Mouse (Mus musculus): ENCODE data around the gene Agpat1. TPM values are rescaled to one million over a fixed set of nuclear protein-coding genes. Genes with fewer than 3 reads are reported as not detected.

Agpat1 gene
- polyA plus RNA-seq (2012; rRNA removed): 150 and 223 TPM in 2 replicates
- polyA plus RNA-seq (2014; fragmentation: Nextera tagmentation; extraction: Ambion mirVana): 53.3 and 55.4 TPM in 2 replicates

- WGBS: 0% methylated on average over 35 of the region's 35 CpGs
- Histone ChIP-seq H3K4me2 (replicated peaks; ENCODE audit: low read depth, low read length, severe bottlenecking) (peak within 1 kb of the TSS; percentile 92), H3K9ac (ENCODE audit: low read depth, low read length, severe bottlenecking) (peak within 1 kb of the TSS; percentile 88), H3K4me1 (ENCODE audit: control insufficient read depth, insufficient read depth, low read length) (peaks cover 26% of the 10 kb centered on the region), H3K9me3 (ENCODE audit: control insufficient read depth, low read length) (no peaks in the 10 kb centered on the region), H3K36me3 (ENCODE audit: control insufficient read depth, insufficient read depth, low read length) (peaks cover 30% of the 10 kb centered on the region), H3K4me3 (replicated peaks; ENCODE audit: low read length) (peak within 1 kb of the TSS; percentile 95), H3K27me3 (ENCODE audit: control insufficient read depth, insufficient read depth, low read length) (no peaks in the 10 kb centered on the region), H3K27ac (replicated peaks; ENCODE audit: low read depth, low read length) (peak within 1 kb of the TSS; percentile 71)
- ATAC-seq (ENCODE audit: low FRiP score, low read depth): peak; percentile 89
- no peak for TF ChIP-seq POLR2A (IDR thresholded peaks at IDR 0.05; ENCODE audit: borderline replicate concordance, extremely low read depth, insufficient read depth, insufficient read length)
- DNase-seq (ENCODE audit: low spot score): peak; percentile 100
These were observed at the start of gene Agpat1 for GRCm38 (mm10) chr17:34604061-34604508. Agpat1 (plus strand) TSS chr17:34604262.

- no peak overlapping the region for H3K4me3 ChIP-seq (replicated peaks; ENCODE audit: low read length)
- ATAC-seq (ENCODE audit: low FRiP score, low read depth) (no peak), DNase-seq (ENCODE audit: low spot score) (peak; percentile 40)
- H3K4me1 ChIP-seq (ENCODE audit: control insufficient read depth, insufficient read depth, low read length): no peaks in the 10 kb centered on the region
- 26% methylated on average over 5 of the region's 5 CpGs for WGBS
- H3K9me3 ChIP-seq (ENCODE audit: control insufficient read depth, low read length): no peaks in the 10 kb centered on the region
- H3K36me3 ChIP-seq (ENCODE audit: control insufficient read depth, insufficient read depth, low read length): no peaks in the 10 kb centered on the region
- no peak overlapping the region for H3K9ac ChIP-seq (ENCODE audit: low read depth, low read length, severe bottlenecking)
- no peak overlapping the region for H3K27ac ChIP-seq (replicated peaks; ENCODE audit: low read depth, low read length)
- H3K27me3 ChIP-seq (ENCODE audit: control insufficient read depth, insufficient read depth, low read length): no peaks in the 10 kb centered on the region
- H3K4me2 ChIP-seq (replicated peaks; ENCODE audit: low read depth, low read length, severe bottlenecking): no peak overlapping the region
- no peak for TF ChIP-seq POLR2A (IDR thresholded peaks at IDR 0.05; ENCODE audit: borderline replicate concordance, extremely low read depth, insufficient read depth, insufficient read length)
These were observed 48.6 kb upstream of the Agpat1 start for GRCm38 (mm10) chr17:34555483-34555882.

DNA sequence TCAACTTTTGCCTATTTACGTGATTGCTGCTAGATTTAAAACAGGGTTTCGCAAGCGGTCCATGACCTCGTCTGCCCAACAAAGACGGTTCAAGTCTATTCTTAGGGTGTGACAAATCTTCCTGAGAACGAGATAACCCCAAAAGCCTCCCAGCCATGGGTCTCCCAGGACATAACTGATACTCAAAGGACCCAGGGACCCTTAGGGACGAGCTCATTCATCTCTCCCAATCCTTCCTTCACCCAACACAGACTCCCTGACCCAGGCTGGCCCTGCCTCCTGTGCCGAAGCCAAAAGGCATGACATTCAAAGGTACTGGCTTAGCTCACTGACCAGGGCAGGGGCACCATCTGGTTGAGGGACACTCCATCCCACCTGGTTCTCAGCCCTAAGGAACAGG is 47.7 kb upstream of the Agpat1 start:
- ATAC-seq (ENCODE audit: low FRiP score, low read depth) (no peak), DNase-seq (ENCODE audit: low spot score) (no peak)
- Histone ChIP-seq H3K4me2 (replicated peaks; ENCODE audit: low read depth, low read length, severe bottlenecking) (no peak overlapping the region), H3K9me3 (ENCODE audit: control insufficient read depth, low read length) (no peaks in the 10 kb centered on the region), H3K36me3 (ENCODE audit: control insufficient read depth, insufficient read depth, low read length) (no peaks in the 10 kb centered on the region), H3K4me3 (replicated peaks; ENCODE audit: low read length) (no peak overlapping the region), H3K9ac (ENCODE audit: low read depth, low read length, severe bottlenecking) (no peak overlapping the region), H3K4me1 (ENCODE audit: control insufficient read depth, insufficient read depth, low read length) (no peaks in the 10 kb centered on the region), H3K27me3 (ENCODE audit: control insufficient read depth, insufficient read depth, low read length) (no peaks in the 10 kb centered on the region), H3K27ac (replicated peaks; ENCODE audit: low read depth, low read length) (no peak overlapping the region)
- 80% methylated on average over 8 of the region's 8 CpGs for WGBS
- no peak for TF ChIP-seq POLR2A (IDR thresholded peaks at IDR 0.05; ENCODE audit: borderline replicate concordance, extremely low read depth, insufficient read depth, insufficient read length)

- Histone ChIP-seq H3K27ac (replicated peaks; ENCODE audit: low read depth, low read length) (no peak overlapping the region), H3K4me1 (ENCODE audit: control insufficient read depth, insufficient read depth, low read length) (no peaks in the 10 kb centered on the region), H3K4me2 (replicated peaks; ENCODE audit: low read depth, low read length, severe bottlenecking) (no peak overlapping the region), H3K9me3 (ENCODE audit: control insufficient read depth, low read length) (no peaks in the 10 kb centered on the region), H3K27me3 (ENCODE audit: control insufficient read depth, insufficient read depth, low read length) (no peaks in the 10 kb centered on the region), H3K9ac (ENCODE audit: low read depth, low read length, severe bottlenecking) (no peak overlapping the region), H3K4me3 (replicated peaks; ENCODE audit: low read length) (no peak overlapping the region), H3K36me3 (ENCODE audit: control insufficient read depth, insufficient read depth, low read length) (no peaks in the 10 kb centered on the region)
- TF ChIP-seq POLR2A (IDR thresholded peaks at IDR 0.05; ENCODE audit: borderline replicate concordance, extremely low read depth, insufficient read depth, insufficient read length): no peak
- WGBS: 43% methylated on average over 11 of the region's 11 CpGs
- no peak for DNase-seq (ENCODE audit: low spot score)
- no peak for ATAC-seq (ENCODE audit: low FRiP score, low read depth)
These were observed 46.7 kb upstream of the Agpat1 start for GRCm38 (mm10) chr17:34557411-34557810.

GRCm38 (mm10) chr17:34559116-34559515 is 44.9 kb upstream of the Agpat1 start:
- no peak overlapping the region for H3K4me2 ChIP-seq (replicated peaks; ENCODE audit: low read depth, low read length, severe bottlenecking)
- H3K4me3 ChIP-seq (replicated peaks; ENCODE audit: low read length): no peak overlapping the region
- H3K9me3 ChIP-seq (ENCODE audit: control insufficient read depth, low read length): no peaks in the 10 kb centered on the region
- peaks cover 4% of the 10 kb centered on the region for H3K4me1 ChIP-seq (ENCODE audit: control insufficient read depth, insufficient read depth, low read length)
- H3K27me3 ChIP-seq (ENCODE audit: control insufficient read depth, insufficient read depth, low read length): no peaks in the 10 kb centered on the region
- DNase-seq (ENCODE audit: low spot score) (no peak), ATAC-seq (ENCODE audit: low FRiP score, low read depth) (no peak)
- no peaks in the 10 kb centered on the region for H3K36me3 ChIP-seq (ENCODE audit: control insufficient read depth, insufficient read depth, low read length)
- H3K27ac ChIP-seq (replicated peaks; ENCODE audit: low read depth, low read length): no peak overlapping the region
- no peak overlapping the region for H3K9ac ChIP-seq (ENCODE audit: low read depth, low read length, severe bottlenecking)
- 83% methylated on average over 7 of the region's 7 CpGs for WGBS
- TF ChIP-seq POLR2A (IDR thresholded peaks at IDR 0.05; ENCODE audit: borderline replicate concordance, extremely low read depth, insufficient read depth, insufficient read length): no peak

DNA sequence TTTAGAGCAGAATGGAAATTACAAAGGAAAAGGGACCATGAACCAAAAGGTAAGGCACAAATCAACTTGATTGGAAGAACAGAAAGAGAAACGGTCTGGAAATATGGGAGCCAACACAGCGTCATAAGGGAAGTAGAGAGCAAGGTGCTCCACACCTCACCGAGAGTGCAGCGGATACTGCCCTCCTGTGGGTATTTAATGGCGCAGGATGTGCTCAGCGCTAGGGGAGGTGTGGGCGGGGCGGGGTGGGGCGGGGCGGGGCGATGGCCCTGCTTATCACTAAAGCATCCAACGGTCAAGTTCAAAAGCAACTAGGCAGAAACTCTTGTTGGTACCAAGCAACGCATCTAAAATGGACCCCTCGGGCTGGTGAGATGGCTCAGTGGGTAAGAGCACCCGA is 44.2 kb upstream of the Agpat1 start:
- WGBS: 15% methylated on average over 15 of the region's 15 CpGs
- Histone ChIP-seq H3K4me2 (replicated peaks; ENCODE audit: low read depth, low read length, severe bottlenecking) (no peak overlapping the region), H3K9me3 (ENCODE audit: control insufficient read depth, low read length) (no peaks in the 10 kb centered on the region), H3K9ac (ENCODE audit: low read depth, low read length, severe bottlenecking) (no peak overlapping the region), H3K4me3 (replicated peaks; ENCODE audit: low read length) (no peak overlapping the region), H3K36me3 (ENCODE audit: control insufficient read depth, insufficient read depth, low read length) (no peaks in the 10 kb centered on the region), H3K27me3 (ENCODE audit: control insufficient read depth, insufficient read depth, low read length) (no peaks in the 10 kb centered on the region), H3K4me1 (ENCODE audit: control insufficient read depth, insufficient read depth, low read length) (peaks cover 8% of the 10 kb centered on the region), H3K27ac (replicated peaks; ENCODE audit: low read depth, low read length) (no peak overlapping the region)
- ATAC-seq (ENCODE audit: low FRiP score, low read depth): no peak
- no peak for DNase-seq (ENCODE audit: low spot score)
- no peak for TF ChIP-seq POLR2A (IDR thresholded peaks at IDR 0.05; ENCODE audit: borderline replicate concordance, extremely low read depth, insufficient read depth, insufficient read length)

Data from limb, embryonic 14.5 days (tissue).